Mouse (Mus musculus): ENCODE results near the gene Tnip3. TPM values are rescaled to one million over a fixed set of nuclear protein-coding genes. Genes with fewer than 3 reads are reported as not detected.

Tnip3 gene
- polyA plus RNA-seq, 1 experiment from 2014 or later, result 0.17 TPM

GRCm38 (mm10) chr6:65594171-65594570, 69.1 kb downstream of the Tnip3 start:
- 86% methylated on average over 3 of the region's 3 CpGs for WGBS
- Histone ChIP-seq H3K4me3 (ENCODE audit: low read depth, low read length) (no peak overlapping the region), H3K9me3 (ENCODE audit: control insufficient read depth, low read length) (no peaks in the 10 kb centered on the region), H3K4me1 (ENCODE audit: control insufficient read depth, insufficient read depth, low read length) (no peaks in the 10 kb centered on the region), H3K27me3 (replicated peaks; ENCODE audit: control insufficient read depth, insufficient read depth, low read length) (no peaks in the 10 kb centered on the region), H3K36me3 (ENCODE audit: control insufficient read depth, insufficient read depth, low read length) (no peaks in the 10 kb centered on the region), H3K9ac (ENCODE audit: low read depth, low read length) (no peak overlapping the region), H3K4me2 (ENCODE audit: low read depth, low read length) (no peak overlapping the region), H3K27ac (replicated peaks; ENCODE audit: low read depth, low read length) (no peak overlapping the region)
- DNase-seq (ENCODE audit: low spot score), result no peak
- ATAC-seq (ENCODE audit: low read depth), result no peak

GRCm38 (mm10) chr6:65595371-65595770, 70.3 kb downstream of the Tnip3 start:
- H3K9me3 ChIP-seq (ENCODE audit: control insufficient read depth, low read length), result no peaks in the 10 kb centered on the region
- WGBS, result 69% methylated on average over 1 of the region's 1 CpGs

GRCm38 (mm10) chr6:65597056-65597818, 72.1 kb downstream of the Tnip3 start:
- no peak overlapping the region for H3K27ac ChIP-seq (replicated peaks; ENCODE audit: low read depth, low read length)
- H3K4me3 ChIP-seq (ENCODE audit: low read depth, low read length), result no peak overlapping the region
- WGBS, result 23% methylated on average over 12 of the region's 12 CpGs
- H3K9me3 ChIP-seq (ENCODE audit: control insufficient read depth, low read length), result no peaks in the 10 kb centered on the region
- H3K27me3 ChIP-seq (replicated peaks; ENCODE audit: control insufficient read depth, insufficient read depth, low read length), result no peaks in the 10 kb centered on the region
- H3K36me3 ChIP-seq (ENCODE audit: control insufficient read depth, insufficient read depth, low read length), result no peaks in the 10 kb centered on the region
- no peak overlapping the region for H3K4me2 ChIP-seq (ENCODE audit: low read depth, low read length)
- no peaks in the 10 kb centered on the region for H3K4me1 ChIP-seq (ENCODE audit: control insufficient read depth, insufficient read depth, low read length)
- DNase-seq (ENCODE audit: low spot score) (no peak), ATAC-seq (ENCODE audit: low read depth) (no peak)
- no peak overlapping the region for H3K9ac ChIP-seq (ENCODE audit: low read depth, low read length)

More at GRCm38 (mm10) chr6:65595371-65595770, 70.3 kb downstream of the Tnip3 start:
- no peak overlapping the region for H3K4me2 ChIP-seq (ENCODE audit: low read depth, low read length)
- H3K27ac ChIP-seq (replicated peaks; ENCODE audit: low read depth, low read length), result no peak overlapping the region
- H3K36me3 ChIP-seq (ENCODE audit: control insufficient read depth, insufficient read depth, low read length), result no peaks in the 10 kb centered on the region
- DNase-seq (ENCODE audit: low spot score), result no peak
- H3K9ac ChIP-seq (ENCODE audit: low read depth, low read length), result no peak overlapping the region
- no peak overlapping the region for H3K4me3 ChIP-seq (ENCODE audit: low read depth, low read length)
- ATAC-seq (ENCODE audit: low read depth), result no peak
- no peaks in the 10 kb centered on the region for H3K4me1 ChIP-seq (ENCODE audit: control insufficient read depth, insufficient read depth, low read length)
- no peaks in the 10 kb centered on the region for H3K27me3 ChIP-seq (replicated peaks; ENCODE audit: control insufficient read depth, insufficient read depth, low read length)

GRCm38 (mm10) chr6:65598522-65598921, 73.4 kb downstream of the Tnip3 start:
- no peak overlapping the region for H3K4me2 ChIP-seq (ENCODE audit: low read depth, low read length)
- H3K9me3 ChIP-seq (ENCODE audit: control insufficient read depth, low read length), result no peaks in the 10 kb centered on the region
- DNase-seq (ENCODE audit: low spot score), result no peak
- H3K27me3 ChIP-seq (replicated peaks; ENCODE audit: control insufficient read depth, insufficient read depth, low read length), result no peaks in the 10 kb centered on the region
- H3K27ac ChIP-seq (replicated peaks; ENCODE audit: low read depth, low read length), result no peak overlapping the region
- H3K36me3 ChIP-seq (ENCODE audit: control insufficient read depth, insufficient read depth, low read length), result no peaks in the 10 kb centered on the region
- 85% methylated on average over 3 of the region's 3 CpGs for WGBS
- no peak overlapping the region for H3K4me3 ChIP-seq (ENCODE audit: low read depth, low read length)
- no peak for ATAC-seq (ENCODE audit: low read depth)
- H3K4me1 ChIP-seq (ENCODE audit: control insufficient read depth, insufficient read depth, low read length), result no peaks in the 10 kb centered on the region
- no peak overlapping the region for H3K9ac ChIP-seq (ENCODE audit: low read depth, low read length)

- ATAC-seq (ENCODE audit: low read depth), result no peak
Observed at GRCm38 (mm10) chr6:65599865-65600739, 75.0 kb downstream of the Tnip3 start.

GRCm38 (mm10) chr6:65600887-65601286, 75.8 kb downstream of the Tnip3 start:
- no peaks in the 10 kb centered on the region for H3K36me3 ChIP-seq (ENCODE audit: control insufficient read depth, insufficient read depth, low read length)
- no peaks in the 10 kb centered on the region for H3K4me1 ChIP-seq (ENCODE audit: control insufficient read depth, insufficient read depth, low read length)
- DNase-seq (ENCODE audit: low spot score) (no peak), ATAC-seq (ENCODE audit: low read depth) (no peak)
- no peaks in the 10 kb centered on the region for H3K27me3 ChIP-seq (replicated peaks; ENCODE audit: control insufficient read depth, insufficient read depth, low read length)
- H3K9me3 ChIP-seq (ENCODE audit: control insufficient read depth, low read length), result no peaks in the 10 kb centered on the region
- H3K9ac ChIP-seq (ENCODE audit: low read depth, low read length), result no peak overlapping the region
- H3K4me3 ChIP-seq (ENCODE audit: low read depth, low read length), result no peak overlapping the region
- no peak overlapping the region for H3K4me2 ChIP-seq (ENCODE audit: low read depth, low read length)
- WGBS, result 46% methylated on average over 1 of the region's 1 CpGs
- no peak overlapping the region for H3K27ac ChIP-seq (replicated peaks; ENCODE audit: low read depth, low read length)

More at GRCm38 (mm10) chr6:65599865-65600739, 75.0 kb downstream of the Tnip3 start:
- no peak overlapping the region for H3K9ac ChIP-seq (ENCODE audit: low read depth, low read length)
- no peaks in the 10 kb centered on the region for H3K27me3 ChIP-seq (replicated peaks; ENCODE audit: control insufficient read depth, insufficient read depth, low read length)
- H3K4me3 ChIP-seq (ENCODE audit: low read depth, low read length), result no peak overlapping the region
- H3K4me1 ChIP-seq (ENCODE audit: control insufficient read depth, insufficient read depth, low read length), result no peaks in the 10 kb centered on the region
- H3K4me2 ChIP-seq (ENCODE audit: low read depth, low read length), result no peak overlapping the region
- H3K9me3 ChIP-seq (ENCODE audit: control insufficient read depth, low read length), result no peaks in the 10 kb centered on the region
- 31% methylated on average over 7 of the region's 7 CpGs for WGBS
- H3K27ac ChIP-seq (replicated peaks; ENCODE audit: low read depth, low read length), result no peak overlapping the region
- no peak for DNase-seq (ENCODE audit: low spot score)
- no peaks in the 10 kb centered on the region for H3K36me3 ChIP-seq (ENCODE audit: control insufficient read depth, insufficient read depth, low read length)

- Histone ChIP-seq H3K36me3 (ENCODE audit: control insufficient read depth, insufficient read depth, low read length) (no peaks in the 10 kb centered on the region), H3K4me3 (ENCODE audit: low read depth, low read length) (no peak overlapping the region), H3K9ac (ENCODE audit: low read depth, low read length) (no peak overlapping the region), H3K4me1 (ENCODE audit: control insufficient read depth, insufficient read depth, low read length) (no peaks in the 10 kb centered on the region), H3K9me3 (ENCODE audit: control insufficient read depth, low read length) (no peaks in the 10 kb centered on the region), H3K27me3 (replicated peaks; ENCODE audit: control insufficient read depth, insufficient read depth, low read length) (no peaks in the 10 kb centered on the region), H3K4me2 (ENCODE audit: low read depth, low read length) (no peak overlapping the region), H3K27ac (replicated peaks; ENCODE audit: low read depth, low read length) (no peak overlapping the region)
- no peak for ATAC-seq (ENCODE audit: low read depth)
- WGBS, result 80% methylated on average over 4 of the region's 4 CpGs
- DNase-seq (ENCODE audit: low spot score), result no peak
Observed at GRCm38 (mm10) chr6:65605778-65606177, 80.7 kb downstream of the Tnip3 start.

GRCm38 (mm10) chr6:65606946-65607345, 81.8 kb downstream of the Tnip3 start:
- Histone ChIP-seq H3K27ac (replicated peaks; ENCODE audit: low read depth, low read length) (no peak overlapping the region), H3K27me3 (replicated peaks; ENCODE audit: control insufficient read depth, insufficient read depth, low read length) (no peaks in the 10 kb centered on the region), H3K4me3 (ENCODE audit: low read depth, low read length) (no peak overlapping the region), H3K9ac (ENCODE audit: low read depth, low read length) (no peak overlapping the region), H3K9me3 (ENCODE audit: control insufficient read depth, low read length) (no peaks in the 10 kb centered on the region), H3K36me3 (ENCODE audit: control insufficient read depth, insufficient read depth, low read length) (no peaks in the 10 kb centered on the region), H3K4me2 (ENCODE audit: low read depth, low read length) (no peak overlapping the region), H3K4me1 (ENCODE audit: control insufficient read depth, insufficient read depth, low read length) (no peaks in the 10 kb centered on the region)
- DNase-seq (ENCODE audit: low spot score), result no peak
- ATAC-seq (ENCODE audit: low read depth), result no peak

Measured in embryonic facial prominence, embryonic 14.5 days (tissue).